Comparison of ENCODE assay signal across 7 mouse cellular contexts in genomic region chr10:80900318-80901247, GRCm38 (mm10). TPM values are rescaled to one million over a fixed set of nuclear protein-coding genes. Genes with fewer than 3 reads are reported as not detected.
DNase-seq lines count a peak whose midpoint lies in the region; ATAC-seq and TF ChIP-seq lines count a peak whose summit lies in the region.

Gene Timm13 (minus strand): TSS chr10:80900969.

- DNase-seq in adrenal gland, postnatal 10 days: peak; percentile 97
- peak; percentile 98 for DNase-seq in embryonic facial prominence, embryonic 10.5 days (ENCODE audit: low spot score)
- DNase-seq in gonadal fat pad, adult 2 months (ENCODE audit: low read depth): peak; percentile 99
- DNase-seq in left cerebral cortex, postnatal 4 days: peak; percentile 99

- TF ChIP-seq POLR2A in small intestine, adult 2 months (IDR thresholded peaks at IDR 0.05; ENCODE audit: low read depth, low read length): no peak

- TF ChIP-seq CTCF in intestine, postnatal 0 days (IDR thresholded peaks at IDR 0.05; ENCODE audit: low read depth): no peak
- TF ChIP-seq CTCF in small intestine, adult 2 months (IDR thresholded peaks at IDR 0.05; ENCODE audit: extremely low read depth, insufficient read length, insufficient replicate concordance, low read depth, low read length): no peak

- H3K4me3 ChIP-seq in embryonic facial prominence, embryonic 10.5 days: peak within 1 kb of the TSS; percentile 94
- H3K4me3 ChIP-seq in intestine, postnatal 0 days (ENCODE audit: low read depth, low read length): peak within 1 kb of the TSS; percentile 78
- H3K4me3 ChIP-seq in midbrain, embryonic 12.5 days: peak within 1 kb of the TSS; percentile 92
- peak within 1 kb of the TSS; percentile 89 for H3K4me3 ChIP-seq in small intestine, adult 2 months (ENCODE audit: low read depth, low read length)

- H3K4me1 ChIP-seq in embryonic facial prominence, embryonic 10.5 days: peaks cover 31% of the 10 kb centered on the region
- H3K4me1 ChIP-seq in intestine, postnatal 0 days (replicated peaks; ENCODE audit: control insufficient read depth, insufficient read depth, low read length): peaks cover 11% of the 10 kb centered on the region
- H3K4me1 ChIP-seq in midbrain, embryonic 12.5 days: peaks cover 24% of the 10 kb centered on the region
- peaks cover 9% of the 10 kb centered on the region for H3K4me1 ChIP-seq in small intestine, adult 2 months (ENCODE audit: control insufficient read depth, insufficient read depth, insufficient read length, low read length)

- peaks cover 71% of the 10 kb centered on the region for H3K36me3 ChIP-seq in embryonic facial prominence, embryonic 10.5 days (replicated peaks)
- peaks cover 30% of the 10 kb centered on the region for H3K36me3 ChIP-seq in intestine, postnatal 0 days (ENCODE audit: control insufficient read depth, insufficient read depth)
- peaks cover 45% of the 10 kb centered on the region for H3K36me3 ChIP-seq in midbrain, embryonic 12.5 days
- H3K36me3 ChIP-seq in small intestine, adult 2 months (ENCODE audit: control insufficient read depth, insufficient read depth, low read length): peaks cover 20% of the 10 kb centered on the region

- WGBS in embryonic facial prominence, embryonic 10.5 days: under 1% methylated on average over 72 of the region's 72 CpGs
- WGBS in intestine, postnatal 0 days: under 1% methylated on average over 72 of the region's 72 CpGs
- under 1% methylated on average over 72 of the region's 72 CpGs for WGBS in midbrain, embryonic 12.5 days
- under 1% methylated on average over 72 of the region's 72 CpGs for WGBS in small intestine, adult 2 months

- peaks cover 8% of the 10 kb centered on the region; the same call in 1 of the 2 replicates for H3K27me3 ChIP-seq in embryonic facial prominence, embryonic 10.5 days (replicated peaks; ENCODE audit: low read depth, poor library complexity, severe bottlenecking)
- H3K27me3 ChIP-seq in intestine, postnatal 0 days (replicated peaks; ENCODE audit: control insufficient read depth, insufficient read depth, low read length): no peaks in the 10 kb centered on the region
- H3K27me3 ChIP-seq in midbrain, embryonic 12.5 days: peaks cover 10% of the 10 kb centered on the region
- H3K27me3 ChIP-seq in small intestine, adult 2 months (ENCODE audit: control insufficient read depth, insufficient read depth, low read length): no peaks in the 10 kb centered on the region

- peak; percentile 96 for ATAC-seq in intestine, postnatal 0 days
- peak; percentile 94 for ATAC-seq in midbrain, embryonic 12.5 days (ENCODE audit: low FRiP score, low read depth)

- H3K4me2 ChIP-seq in intestine, postnatal 0 days (replicated peaks; ENCODE audit: low read depth): peak within 1 kb of the TSS; percentile 87
- peak within 1 kb of the TSS; percentile 97 for H3K4me2 ChIP-seq in midbrain, embryonic 12.5 days (replicated peaks)

- intact Hi-C loops in left cerebral cortex, postnatal 4 days (cut with DNase I): no loop called here

- H3K27ac ChIP-seq in embryonic facial prominence, embryonic 10.5 days (replicated peaks): peak within 1 kb of the TSS; percentile 93
- H3K27ac ChIP-seq in intestine, postnatal 0 days (ENCODE audit: low read depth, low read length): peak within 1 kb of the TSS; percentile 55
- peak within 1 kb of the TSS; percentile 84 for H3K27ac ChIP-seq in midbrain, embryonic 12.5 days (replicated peaks)
- H3K27ac ChIP-seq in small intestine, adult 2 months (ENCODE audit: insufficient read depth, low read depth, low read length): peak within 1 kb of the TSS; percentile 62

- H3K9me3 ChIP-seq in embryonic facial prominence, embryonic 10.5 days: no peaks in the 10 kb centered on the region
- no peaks in the 10 kb centered on the region for H3K9me3 ChIP-seq in intestine, postnatal 0 days (ENCODE audit: control insufficient read depth)
- H3K9me3 ChIP-seq in midbrain, embryonic 12.5 days: no peaks in the 10 kb centered on the region

- H3K9ac ChIP-seq in intestine, postnatal 0 days (ENCODE audit: low read depth, low read length): peak within 1 kb of the TSS; percentile 65
- H3K9ac ChIP-seq in midbrain, embryonic 12.5 days (replicated peaks): peak within 1 kb of the TSS; percentile 83

RNA-seq across cellular contexts. Expression of gene Timm13, which starts in this region (rescaled TPM):
- total RNA-seq in adrenal gland, postnatal 10 days (2021): 100 to 1,000 TPM; 271 to 285 TPM
- polyA plus RNA-seq in embryonic facial prominence, embryonic 10.5 days (2016; fragmentation: Nextera tagmentation; extraction: Ambion mirVana): 349 and 359 TPM in 2 replicates
- polyA plus RNA-seq in gonadal fat pad, adult 2 months (2012; rRNA removed): 137 and 184 TPM in 2 replicates
- polyA plus RNA-seq in intestine, postnatal 0 days (2015; fragmentation: Nextera tagmentation; extraction: Ambion mirVana): 358 and 367 TPM in 2 replicates
- total RNA-seq in left cerebral cortex, postnatal 4 days (2021): 100 to 1,000 TPM; 147 TPM
- polyA plus RNA-seq in midbrain, embryonic 12.5 days (2016; fragmentation: Nextera tagmentation; extraction: Ambion mirVana): 305 and 308 TPM in 2 replicates
- 132 and 250 TPM in 2 replicates for polyA plus RNA-seq in small intestine, adult 2 months (2012; rRNA removed)

Comparison
In these comparisons a context has a peak if more than half of its experiments do, and no peak if none do; other contexts are left out.
1. Peak in every context shown above with its lines: DNase-seq, ATAC-seq, H3K4me3 ChIP-seq and H3K27ac ChIP-seq.